Mouse (Mus musculus) hindbrain, embryonic 10.5 days (tissue): ENCODE data around the gene Osbpl11. TPM values are rescaled to one million over a fixed set of nuclear protein-coding genes. Genes with fewer than 3 reads are reported as not detected.
"Not testable (repeated sequence)": the region's sequence is repeated elsewhere in the genome, so short reads cannot be mapped to it uniquely, and the experiment has no call there.

ENCODE experiments used
- DNase-seq: peaks from one replicate; pipeline ENCODE4 v3.0.0-alpha.2; 2017; ENCODE audit warnings: low spot score
- H3K27ac ChIP-seq: fragments of 300-500 bp; sonication (generic); 2 replicates; pipeline ENCODE4 v1.5.1; 2016; ENCODE audit warnings: mild to moderate bottlenecking, moderate library complexity
- H3K27me3 ChIP-seq: fragments of 300-500 bp; sonication (generic); 2 replicates; pipeline ENCODE4 v1.6.1; 2016; ENCODE audit warnings: mild to moderate bottlenecking; ENCODE audit not compliant: poor library complexity, insufficient read depth, severe bottlenecking
- H3K36me3 ChIP-seq: fragments of 300-500 bp; sonication (generic); 2 replicates; pipeline ENCODE4 v1.6.1; 2016; ENCODE audit warnings: mild to moderate bottlenecking, moderate library complexity
- H3K4me1 ChIP-seq: fragments of 300-500 bp; sonication (generic); replicated peaks from 2 replicates; pipeline ENCODE4 v1.6.1; 2016; ENCODE audit warnings: mild to moderate bottlenecking
- H3K4me3 ChIP-seq: fragments of 300-500 bp; sonication (generic); 2 replicates; pipeline ENCODE4 v1.5.1; 2016; ENCODE audit warnings: mild to moderate bottlenecking, moderate library complexity
- H3K9me3 ChIP-seq: fragments of 300-500 bp; sonication (generic); 2 replicates; pipeline ENCODE4 v1.6.1; 2016; ENCODE audit warnings: mild to moderate bottlenecking, moderate library complexity
- WGBS: fragments of 180-500 bp; shearing (Covaris S2); methylation state at CpG from one replicate; pipeline ENCODE4 v1.1.7; 2016; 5-methylcytosine and 5-hydroxymethylcytosine counted together
- polyA plus RNA-seq: library from polyadenylated mRNA; unstranded; fragments of >200 nt; fragmentation: Nextera tagmentation; extraction: Ambion mirVana; gene quantifications from 2 replicates; pipeline ENCODE4 v1.2.1, GENCODE M21; 2016

The Osbpl11 gene
- polyA plus RNA-seq, result 23.2 and 24.0 TPM in 2 replicates

- Histone ChIP-seq H3K4me3 (peak within 1 kb of the TSS; percentile 94), H3K9me3 (no peaks in the 10 kb centered on the region), H3K36me3 (peaks cover 4% of the 10 kb centered on the region; the same call in 1 of the 2 replicates), H3K4me1 (peaks cover 31% of the 10 kb centered on the region), H3K27me3 (no peaks in the 10 kb centered on the region), H3K27ac (peak within 1 kb of the TSS; percentile 96)
- under 1% methylated on average over 27 of the region's 27 CpGs for WGBS
- peak; percentile 97 for DNase-seq
These were observed at the start of gene Osbpl11 for GRCm38 (mm10) chr16:33184901-33185260. Osbpl11 (plus strand) TSS chr16:33185071.

GRCm38 (mm10) chr16:33135167-33135566 lies 49.7 kb upstream of the Osbpl11 start:
- no peaks in the 10 kb centered on the region; the same call in 1 of the 2 replicates for H3K4me1 ChIP-seq
- H3K36me3 ChIP-seq, result no peaks in the 10 kb centered on the region
- no peak overlapping the region for H3K4me3 ChIP-seq
- no peak overlapping the region for H3K27ac ChIP-seq
- no peaks in the 10 kb centered on the region for H3K27me3 ChIP-seq
- no peaks in the 10 kb centered on the region for H3K9me3 ChIP-seq
- no peak for DNase-seq
- 74% methylated on average over 4 of the region's 4 CpGs for WGBS

DNA sequence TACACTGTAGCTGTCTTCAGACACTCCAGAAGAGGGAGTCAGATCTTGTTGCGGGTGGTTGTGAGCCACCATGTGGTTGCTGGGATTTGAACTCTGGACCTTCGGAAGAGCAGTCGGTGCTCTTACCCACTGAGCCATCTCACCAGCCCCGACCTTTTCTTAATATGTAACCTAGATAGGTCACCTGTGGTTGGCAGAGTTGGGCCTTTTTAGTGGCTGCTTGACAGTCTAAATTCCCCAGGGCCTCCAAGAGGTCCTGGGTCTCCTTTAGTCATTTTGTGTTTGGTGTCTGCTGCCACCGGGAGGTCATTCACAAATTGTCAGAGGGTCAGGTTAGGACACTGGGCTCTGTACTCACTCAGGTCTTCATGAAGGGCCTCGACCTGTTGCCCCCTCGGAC lies 45.8 kb upstream of the Osbpl11 start:
- H3K4me3 ChIP-seq, H3K9me3 ChIP-seq, H3K27me3 ChIP-seq, H3K36me3 ChIP-seq, DNase-seq, H3K27ac ChIP-seq, H3K4me1 ChIP-seq: not testable (repeated sequence)
- WGBS, result 85% methylated on average over 7 of the region's 7 CpGs

DNA sequence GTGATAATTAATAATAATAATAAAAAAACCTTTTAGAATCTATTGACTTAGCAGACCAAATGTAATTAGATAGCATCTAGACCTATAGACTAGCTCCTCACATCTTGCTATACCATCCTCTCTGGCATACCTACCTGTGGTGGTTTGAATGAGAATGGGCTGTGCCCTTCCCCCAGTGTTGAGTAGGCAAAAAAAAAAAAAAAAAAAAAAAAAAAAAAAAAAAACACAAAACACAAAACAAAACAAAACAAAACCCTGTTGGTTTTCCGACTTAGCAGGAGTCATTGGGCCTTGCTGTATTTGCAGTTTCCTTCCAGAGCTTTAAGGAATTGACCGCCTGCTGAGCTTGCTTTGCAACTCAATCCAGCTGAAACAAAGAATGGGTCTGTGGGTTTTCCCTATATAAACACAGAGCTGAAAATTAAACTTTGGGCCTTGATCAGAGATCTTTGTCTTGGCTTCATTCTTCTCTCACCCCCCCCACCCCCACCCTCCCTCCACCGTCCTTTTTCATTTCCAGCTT lies 43.1 kb upstream of the Osbpl11 start:
- Histone ChIP-seq H3K9me3 (peaks cover 4% of the 10 kb centered on the region; the same call in 1 of the 2 replicates), H3K4me3 (no peak overlapping the region), H3K36me3 (no peaks in the 10 kb centered on the region), H3K27me3 (no peaks in the 10 kb centered on the region), H3K4me1 (no peaks in the 10 kb centered on the region), H3K27ac (no peak overlapping the region)
- WGBS, result 28% methylated on average over 3 of the region's 3 CpGs
- DNase-seq, result no peak

GRCm38 (mm10) chr16:33143452-33143851 lies 41.4 kb upstream of the Osbpl11 start:
- no peak for DNase-seq
- Histone ChIP-seq H3K27ac (no peak overlapping the region), H3K9me3 (peaks cover 4% of the 10 kb centered on the region; the same call in 1 of the 2 replicates), H3K27me3 (no peaks in the 10 kb centered on the region), H3K4me3 (no peak overlapping the region), H3K4me1 (no peaks in the 10 kb centered on the region), H3K36me3 (no peaks in the 10 kb centered on the region)
- 73% methylated on average over 2 of the region's 2 CpGs for WGBS

DNA sequence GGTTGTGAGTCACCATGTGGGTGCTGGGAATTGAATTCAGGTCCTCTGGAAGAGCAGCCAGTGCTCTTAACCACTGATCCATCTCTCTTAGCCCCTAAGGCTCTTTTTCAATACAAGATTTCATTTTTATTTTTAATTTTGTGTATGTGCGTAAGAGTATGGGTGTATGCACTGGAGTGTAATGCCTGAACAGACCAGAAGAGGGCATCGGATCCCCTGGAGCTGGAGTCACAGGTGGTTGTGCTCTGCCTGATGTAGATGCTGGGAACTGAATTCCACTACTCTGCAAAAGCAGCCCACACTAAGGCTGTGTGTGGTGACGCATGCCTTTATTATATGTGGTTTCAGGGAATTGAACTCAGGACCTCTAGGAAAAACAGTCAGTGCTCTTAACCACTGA lies 38.7 kb upstream of the Osbpl11 start:
- DNase-seq, result no peak
- whole genome bisulfite sequencing, result 94% methylated on average over 3 of the region's 3 CpGs
- H3K9me3 ChIP-seq, result peaks cover 4% of the 10 kb centered on the region; the same call in 1 of the 2 replicates
- H3K36me3 ChIP-seq, result no peaks in the 10 kb centered on the region
- no peaks in the 10 kb centered on the region for H3K4me1 ChIP-seq
- H3K27ac ChIP-seq, result no peak overlapping the region
- H3K27me3 ChIP-seq, result no peaks in the 10 kb centered on the region
- H3K4me3 ChIP-seq, result no peak overlapping the region

DNA sequence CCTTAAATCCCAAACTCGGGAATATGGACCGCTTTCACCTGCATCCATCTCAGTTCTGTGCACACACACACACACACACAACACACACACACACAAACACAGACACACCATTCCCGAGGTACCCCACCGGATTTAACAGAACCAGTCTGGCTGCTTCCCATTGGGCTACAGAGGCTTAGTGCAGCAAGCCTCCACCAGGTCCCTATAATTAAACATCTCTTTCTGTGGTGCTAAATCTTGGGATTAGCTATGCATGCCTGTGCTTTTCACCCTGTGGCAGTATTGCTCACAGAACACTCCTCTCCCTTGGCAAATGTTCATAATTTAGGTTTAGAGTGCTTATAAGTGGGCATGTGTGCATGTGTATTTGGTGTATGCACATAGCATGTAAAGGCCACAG lies 36.7 kb upstream of the Osbpl11 start:
- no peak for DNase-seq
- no peaks in the 10 kb centered on the region for H3K4me1 ChIP-seq
- H3K9me3 ChIP-seq, result peaks cover 4% of the 10 kb centered on the region; the same call in 1 of the 2 replicates
- H3K36me3 ChIP-seq, result no peaks in the 10 kb centered on the region
- no peak overlapping the region for H3K27ac ChIP-seq
- no peaks in the 10 kb centered on the region for H3K27me3 ChIP-seq
- H3K4me3 ChIP-seq, result no peak overlapping the region
- WGBS, result 84% methylated on average over 4 of the region's 4 CpGs

- H3K9me3 ChIP-seq, result not testable (repeated sequence)
- 84% methylated on average over 9 of the region's 9 CpGs for WGBS
These were observed 34.0 kb upstream of the Osbpl11 start for GRCm38 (mm10) chr16:33150875-33151274.

GRCm38 (mm10) chr16:33151558-33151957 lies 33.3 kb upstream of the Osbpl11 start:
- Histone ChIP-seq H3K4me1 (no peaks in the 10 kb centered on the region), H3K9me3 (no peaks in the 10 kb centered on the region), H3K27me3 (no peaks in the 10 kb centered on the region), H3K27ac (no peak overlapping the region), H3K4me3 (no peak overlapping the region), H3K36me3 (no peaks in the 10 kb centered on the region)
- no peak for DNase-seq
- WGBS, result 80% methylated on average over 8 of the region's 8 CpGs

More at GRCm38 (mm10) chr16:33150875-33151274, 34.0 kb upstream of the Osbpl11 start:
- not testable (repeated sequence) for H3K4me1 ChIP-seq, H3K36me3 ChIP-seq, DNase-seq, H3K27me3 ChIP-seq, H3K4me3 ChIP-seq, H3K27ac ChIP-seq

GRCm38 (mm10) chr16:33154992-33155391 lies 29.9 kb upstream of the Osbpl11 start:
- 53% methylated on average over 4 of the region's 4 CpGs for WGBS
- DNase-seq, result no peak
- Histone ChIP-seq H3K4me3 (no peak overlapping the region), H3K27me3 (no peaks in the 10 kb centered on the region), H3K27ac (no peak overlapping the region), H3K4me1 (no peaks in the 10 kb centered on the region), H3K36me3 (no peaks in the 10 kb centered on the region), H3K9me3 (no peaks in the 10 kb centered on the region)

DNA sequence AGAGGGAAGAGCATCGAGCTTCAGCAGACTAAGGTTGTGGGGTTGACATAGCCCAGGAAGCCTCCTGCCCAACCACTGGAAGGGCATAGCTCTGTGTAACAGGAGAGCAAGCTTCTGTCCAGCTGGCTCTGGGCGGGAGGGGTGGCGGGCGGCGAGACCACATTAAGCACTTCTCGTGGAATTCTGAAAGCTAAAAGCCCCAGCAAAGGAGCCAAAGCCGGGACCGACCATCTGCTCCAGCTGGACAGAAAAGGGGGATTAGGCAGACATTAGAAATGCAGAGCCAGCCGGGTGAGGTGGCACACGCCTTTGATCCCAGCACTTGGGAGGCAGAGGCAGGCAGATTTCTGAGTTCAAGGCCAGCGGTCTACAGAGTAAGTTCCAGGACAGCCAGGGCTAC lies 26.9 kb upstream of the Osbpl11 start:
- WGBS, result 89% methylated on average over 11 of the region's 11 CpGs

GRCm38 (mm10) chr16:33158590-33159071 lies 26.2 kb upstream of the Osbpl11 start:
- Histone ChIP-seq H3K4me1 (no peaks in the 10 kb centered on the region), H3K9me3 (no peaks in the 10 kb centered on the region), H3K4me3 (no peak overlapping the region), H3K36me3 (no peaks in the 10 kb centered on the region), H3K27ac (no peak overlapping the region), H3K27me3 (no peaks in the 10 kb centered on the region)
- 90% methylated on average over 14 of the region's 14 CpGs for WGBS
- no peak for DNase-seq

More for the DNA sequence above, 26.9 kb upstream of the Osbpl11 start:
- Histone ChIP-seq H3K4me3 (no peak overlapping the region), H3K4me1 (no peaks in the 10 kb centered on the region), H3K36me3 (no peaks in the 10 kb centered on the region), H3K27ac (peak overlapping the region; percentile 29; the same call in 1 of the 2 replicates), H3K9me3 (no peaks in the 10 kb centered on the region), H3K27me3 (no peaks in the 10 kb centered on the region)
- no peak for DNase-seq

DNA sequence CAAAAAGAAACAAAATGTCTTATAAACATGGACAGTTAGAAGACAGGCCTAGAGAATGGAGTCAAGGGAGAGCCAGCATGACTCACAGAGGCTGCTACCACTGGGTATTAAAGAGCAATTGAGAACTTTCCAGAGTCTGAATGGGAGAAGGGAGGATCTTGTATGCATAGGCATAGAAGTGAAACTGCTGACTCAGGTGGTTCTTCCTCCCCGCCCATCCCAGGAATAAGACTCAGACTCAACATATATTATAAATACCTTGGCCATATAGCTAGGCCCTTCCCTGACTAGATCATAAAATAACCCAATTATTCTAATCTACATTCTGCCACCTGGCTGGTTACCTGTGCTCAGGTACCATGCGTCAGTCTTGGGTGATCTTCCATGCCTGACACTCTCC lies 25.5 kb upstream of the Osbpl11 start:
- Histone ChIP-seq H3K4me1 (no peaks in the 10 kb centered on the region), H3K27ac (no peak overlapping the region), H3K4me3 (no peak overlapping the region), H3K9me3 (no peaks in the 10 kb centered on the region), H3K36me3 (no peaks in the 10 kb centered on the region), H3K27me3 (no peaks in the 10 kb centered on the region)
- WGBS, result 94% methylated on average over 2 of the region's 2 CpGs
- no peak for DNase-seq
